Mouse (Mus musculus) megakaryocyte, adult 5-6 weeks (primary cell): ENCODE results near the gene Neo1. TPM values are rescaled to one million over a fixed set of nuclear protein-coding genes. Genes with fewer than 3 reads are reported as not detected.

ENCODE experiments used
- ATAC-seq: 2 replicates; pipeline ENCODE4 v1.8.0; 2016; ENCODE audit warnings: mild to moderate bottlenecking, inconsistent platforms; ENCODE audit not compliant: poor library complexity, severe bottlenecking
- total RNA-seq, 2 experiments: library from RNA; stranded (forward) in 1 of 2; stranded (reverse) in 1 of 2; fragments of 153-499, 151-499 nt in 1 of 2; fragments of 221-1000, 200-1000 nt in 1 of 2; gene quantifications; 2 replicates each; pipeline versions ENCODE4 v1.2.3 to v1.2.4; 2015 to 2017

Gene Neo1
- 0.43 and 0.91 TPM in 2 replicates for total RNA-seq (2015)
- total RNA-seq (2017) = 0.15 and 0.85 TPM in 2 replicates

DNA sequence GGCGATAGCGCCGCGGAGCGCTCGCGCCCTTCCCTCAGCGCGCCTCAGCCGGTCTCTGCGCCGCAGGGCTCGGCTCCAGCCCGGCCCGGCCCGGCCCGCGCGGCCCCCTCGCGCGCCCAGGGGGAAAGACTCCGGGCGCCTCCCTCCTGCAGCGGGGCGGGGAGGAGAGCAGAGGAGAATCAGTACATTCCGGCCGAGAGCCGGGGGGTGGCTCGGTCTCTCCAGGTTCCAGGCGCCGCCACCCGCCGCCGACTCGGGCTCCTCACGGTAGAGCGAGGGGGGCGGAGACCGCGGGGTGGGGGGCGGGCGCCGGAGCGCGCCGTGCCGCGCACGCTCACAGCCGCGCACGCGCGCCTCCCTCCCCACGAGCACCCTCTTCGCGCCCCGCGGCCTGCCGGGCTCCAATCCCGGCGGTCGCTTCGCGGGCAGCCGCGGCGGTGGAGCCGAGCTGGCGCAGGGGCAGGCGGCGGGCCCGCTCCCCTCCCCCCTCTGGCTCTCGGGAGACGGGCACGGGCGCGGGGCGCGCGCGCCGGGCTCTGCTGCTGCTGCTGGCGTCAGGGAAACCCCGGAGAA lies at the start of gene Neo1:
Gene Neo1 (minus strand): TSS at position 283 of the 573 bp plus-strand sequence.
- no peak for ATAC-seq

DNA sequence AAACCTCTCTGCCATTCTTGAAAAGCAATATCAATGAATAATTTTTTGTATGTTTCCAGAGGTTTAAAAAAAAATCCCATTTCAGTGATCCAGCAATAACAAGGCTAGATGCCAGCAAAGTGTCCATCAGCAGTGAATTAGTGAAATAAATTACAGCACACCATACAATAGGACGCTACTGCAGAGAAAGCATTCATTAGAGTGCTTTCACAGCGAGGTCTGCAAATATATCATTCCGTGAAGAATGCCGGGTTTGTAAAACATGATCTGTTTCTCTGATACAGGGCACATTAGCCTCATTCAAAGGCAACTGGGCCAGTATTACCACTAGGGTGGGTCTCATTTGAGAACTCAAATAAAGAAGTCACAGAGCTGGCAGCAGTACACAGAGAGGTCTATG lies 39.4 kb upstream of the Neo1 start:
- no peak for ATAC-seq

DNA sequence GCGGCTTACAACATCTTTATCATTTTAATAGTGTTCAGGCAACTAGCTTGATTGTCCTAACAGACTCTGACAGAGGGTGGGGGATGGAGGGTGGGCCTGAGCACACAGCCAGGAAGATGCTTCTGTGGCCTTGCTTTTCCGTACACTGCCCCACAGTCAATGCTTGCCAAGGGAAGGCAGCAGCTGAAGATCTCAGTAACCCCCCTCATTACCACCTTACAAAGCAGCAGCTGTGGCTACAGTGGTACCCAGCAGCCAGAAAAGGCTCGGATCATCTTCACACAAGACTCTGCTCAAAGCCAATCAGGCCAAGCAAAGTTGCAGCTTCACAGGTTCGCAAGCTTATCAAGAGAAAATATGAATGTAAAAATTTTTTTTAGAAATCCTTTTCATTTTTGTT lies 37.6 kb upstream of the Neo1 start:
- no peak for ATAC-seq

DNA sequence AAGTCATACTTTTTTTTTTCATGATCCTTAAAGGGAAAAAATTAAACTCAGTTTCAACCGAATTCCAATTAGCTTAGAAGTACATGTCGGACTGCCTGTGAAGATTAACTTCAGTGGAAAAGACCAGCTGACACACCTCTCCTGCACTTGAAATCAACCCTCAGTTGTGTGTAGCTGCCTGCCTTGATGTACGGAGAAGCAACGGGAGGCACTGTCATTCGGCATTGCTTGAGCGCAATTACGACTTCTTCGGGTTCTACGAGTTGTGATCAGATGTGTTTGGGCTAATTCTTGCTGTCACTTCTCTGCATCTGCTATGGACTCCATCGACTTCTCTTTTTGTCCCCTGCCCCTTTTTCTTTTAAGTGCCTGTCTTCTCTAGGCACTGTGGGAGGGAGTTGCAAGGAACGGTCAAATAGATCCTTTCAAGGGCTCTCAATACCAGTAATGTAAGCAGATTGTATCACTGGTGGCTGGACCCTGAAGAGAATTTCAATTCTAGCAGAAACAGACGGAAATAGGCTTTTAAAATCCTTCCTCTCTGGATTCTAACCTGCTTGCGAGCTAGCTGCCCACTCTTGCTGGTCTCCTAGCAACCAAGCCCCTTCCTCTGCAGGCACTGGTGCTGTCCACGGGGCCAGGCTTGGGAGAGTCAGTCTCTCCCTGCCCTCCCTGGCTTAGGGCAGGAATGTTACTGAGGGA lies 36.0 kb upstream of the Neo1 start:
- ATAC-seq = no peak

DNA sequence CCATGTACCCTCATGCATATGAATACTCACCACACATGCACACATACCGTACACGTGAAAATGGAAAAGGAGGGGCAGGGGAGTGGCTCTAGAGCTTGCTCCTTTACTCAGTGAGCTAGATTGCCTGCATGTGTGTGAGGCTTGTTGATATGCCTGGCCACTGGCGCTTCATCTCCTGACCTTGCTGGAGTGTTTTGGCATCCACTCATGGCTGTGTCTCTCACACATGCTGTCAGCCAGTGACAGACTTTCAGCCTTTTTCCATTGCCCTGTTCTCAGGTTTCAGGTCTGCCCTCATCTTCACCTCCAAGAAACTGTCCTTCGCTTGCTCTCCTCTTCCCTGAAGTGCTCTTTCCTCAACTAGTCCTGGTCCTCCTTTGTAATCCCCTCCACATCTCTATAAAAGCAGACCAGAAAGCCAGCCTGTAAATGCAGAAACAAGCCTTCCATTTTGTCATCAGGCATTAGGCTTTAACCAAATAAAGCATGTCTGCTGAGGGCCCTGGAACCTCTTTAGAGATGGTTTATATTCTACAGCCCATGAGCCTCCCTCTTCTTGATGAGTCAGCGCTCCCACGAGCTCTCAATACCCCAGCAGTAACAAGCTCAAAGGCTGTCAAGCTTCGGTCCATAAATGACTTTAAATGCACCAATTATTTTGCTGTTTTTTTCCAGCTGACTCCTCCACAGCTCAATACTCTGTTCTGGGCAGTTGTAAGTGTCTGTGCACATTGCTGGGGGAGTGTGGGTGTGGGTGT lies 35.2 kb upstream of the Neo1 start:
- no peak for ATAC-seq

DNA sequence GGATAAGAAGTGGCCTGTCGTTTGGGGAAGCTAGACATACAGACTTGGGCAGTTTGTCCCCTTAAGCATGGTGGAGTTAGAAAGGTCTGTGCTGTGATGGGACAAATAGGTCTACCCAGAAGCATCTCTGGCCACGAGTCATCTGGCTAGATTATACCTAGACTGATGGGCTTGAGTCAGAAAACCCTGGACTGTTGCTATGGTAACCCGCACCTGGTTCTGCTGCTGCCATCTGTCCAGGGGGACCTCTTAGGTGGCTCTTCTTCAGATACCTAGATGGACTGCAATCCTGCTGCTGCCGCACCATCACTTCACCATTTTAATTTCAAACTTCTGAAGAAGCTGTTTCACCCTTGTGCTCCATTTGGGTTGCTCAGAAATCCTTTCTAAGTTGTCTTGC lies 34.0 kb upstream of the Neo1 start:
- ATAC-seq = no peak

DNA sequence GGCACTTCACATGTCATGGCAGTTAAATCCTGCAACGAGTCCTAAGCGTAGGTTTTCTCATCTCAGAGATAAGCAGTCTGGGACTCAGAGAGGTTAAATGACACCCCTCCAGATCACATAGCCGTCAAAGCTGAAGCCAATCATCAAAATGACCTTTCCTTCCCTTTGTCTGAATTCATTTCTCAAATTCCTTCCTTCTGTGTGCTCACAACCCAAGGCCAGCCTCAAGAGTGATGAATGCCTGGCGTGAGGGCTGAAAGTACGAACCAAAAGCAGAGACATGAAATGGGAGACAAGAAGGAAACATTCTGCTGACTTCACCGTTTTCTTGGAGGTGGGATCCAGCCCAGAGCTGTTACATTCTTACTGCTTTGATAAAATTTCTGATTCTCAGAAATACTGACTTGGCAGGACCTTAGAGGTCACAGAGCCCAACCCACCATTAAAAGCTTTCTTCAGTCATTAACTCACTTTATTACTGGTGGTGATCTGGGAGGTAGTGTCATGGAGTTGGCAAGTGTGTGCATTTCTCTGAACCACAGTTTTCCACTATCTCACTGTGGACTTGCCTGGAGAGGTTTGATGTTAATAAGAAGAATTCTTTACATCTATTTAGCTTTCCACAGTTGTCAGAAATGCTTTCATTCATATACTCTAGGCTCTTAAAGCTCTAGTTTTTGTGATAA lies 29.5 kb upstream of the Neo1 start:
- ATAC-seq = no peak

DNA sequence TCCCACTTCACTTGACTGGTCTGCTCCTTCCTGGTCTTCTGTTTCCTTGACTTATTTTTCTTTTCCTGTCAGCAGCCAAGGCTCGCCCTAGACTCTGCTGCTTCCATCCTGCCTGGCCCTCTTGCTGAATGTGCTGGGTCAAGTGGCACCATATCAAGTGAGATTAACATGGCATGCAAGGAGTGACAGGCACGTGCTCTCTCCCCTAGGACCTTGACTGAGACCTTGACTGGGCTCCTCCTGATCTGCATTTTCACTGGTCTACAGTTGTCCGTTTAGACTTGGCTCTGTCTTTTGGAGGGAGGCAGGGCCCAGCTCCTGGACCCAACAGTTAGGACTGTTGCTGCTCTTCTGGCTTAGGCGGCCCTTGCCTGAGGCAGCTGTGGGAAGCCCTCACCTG lies 26.2 kb upstream of the Neo1 start:
- no peak for ATAC-seq

DNA sequence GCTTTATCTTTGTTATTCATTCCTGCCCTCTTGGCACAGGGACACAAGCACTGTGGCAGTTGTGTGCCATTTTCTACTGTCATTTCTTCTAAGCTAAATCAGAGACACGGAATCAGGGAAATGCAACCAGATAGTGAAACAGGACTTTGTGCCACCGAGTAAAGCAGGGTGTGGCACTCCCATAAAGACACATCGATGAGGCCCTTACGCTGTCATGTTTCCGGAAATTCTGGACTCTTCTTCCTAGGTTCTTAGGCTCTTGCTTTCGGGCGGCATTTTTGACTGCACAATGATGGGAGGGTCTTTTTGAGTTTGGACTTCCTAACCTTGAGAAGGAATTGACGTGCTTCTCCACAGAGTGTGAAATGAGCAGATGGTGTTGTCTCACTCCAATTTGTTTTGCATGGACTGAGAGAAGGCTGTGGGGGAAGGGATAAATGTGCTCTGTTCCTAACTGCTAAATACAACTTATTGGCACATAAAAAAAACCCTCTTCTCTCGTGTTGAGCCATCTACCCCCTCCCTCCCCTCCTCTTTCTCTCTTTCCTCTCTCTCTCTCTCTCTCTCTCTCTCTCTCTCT lies 23.9 kb upstream of the Neo1 start:
- no peak for ATAC-seq

DNA sequence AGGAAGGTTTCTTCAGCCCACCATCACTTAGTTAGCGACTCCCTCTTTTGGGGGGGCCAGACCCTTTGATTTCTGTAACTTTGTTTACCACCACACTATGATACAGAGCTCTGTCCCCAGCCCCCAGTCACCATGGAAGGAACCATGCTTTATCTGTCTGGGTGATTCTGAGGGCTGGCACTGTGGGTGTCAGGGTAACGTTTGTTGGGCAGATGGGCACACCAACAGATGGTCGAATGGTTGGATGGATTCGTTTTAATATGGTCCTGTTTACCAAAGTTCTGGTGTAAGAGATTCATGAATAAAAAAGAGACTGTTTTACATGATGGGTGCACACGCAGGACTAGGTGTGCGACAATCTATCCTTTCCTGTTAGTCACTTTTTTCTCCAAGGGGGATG lies 22.9 kb upstream of the Neo1 start:
- no peak for ATAC-seq

DNA sequence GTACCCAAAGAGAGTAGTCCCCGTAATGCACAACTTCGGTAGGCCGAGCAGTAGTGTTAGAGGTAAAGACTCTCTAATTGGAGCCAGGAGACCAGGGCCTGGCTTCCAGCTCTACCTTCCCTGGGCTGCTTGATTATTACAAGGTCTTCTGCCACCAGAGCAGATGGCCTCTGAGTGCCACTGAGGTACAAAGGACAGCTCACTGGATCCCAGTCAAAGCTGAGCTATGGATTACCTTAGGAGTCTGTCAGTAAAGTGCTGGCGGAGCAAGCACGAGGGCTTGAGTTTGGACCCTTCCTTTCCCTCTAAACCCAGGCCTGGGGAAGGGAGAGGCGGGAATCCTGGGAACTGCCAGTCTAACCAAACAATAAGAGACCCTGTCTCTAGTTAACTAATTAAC lies 21.8 kb upstream of the Neo1 start:
- no peak for ATAC-seq

DNA sequence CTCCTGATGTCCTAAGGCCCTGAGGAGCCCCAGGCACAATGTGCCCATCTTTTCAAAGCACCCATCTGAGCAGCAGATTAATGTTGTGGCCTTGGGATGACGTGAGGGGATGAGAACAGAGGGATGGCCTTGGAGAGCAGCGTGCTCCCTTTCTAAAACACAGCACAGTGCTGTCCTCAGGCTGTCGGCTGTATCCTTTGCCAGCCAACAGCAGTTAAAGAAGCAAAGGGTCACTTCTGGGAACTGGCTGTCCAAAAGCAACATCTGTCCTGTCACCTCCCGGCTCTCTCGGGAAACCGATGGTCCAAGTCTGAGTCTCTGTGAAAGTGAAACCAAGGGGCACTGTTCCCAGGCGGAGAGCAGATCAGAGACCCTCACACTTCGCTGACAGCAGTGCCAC lies 20.0 kb upstream of the Neo1 start:
- ATAC-seq = no peak

DNA sequence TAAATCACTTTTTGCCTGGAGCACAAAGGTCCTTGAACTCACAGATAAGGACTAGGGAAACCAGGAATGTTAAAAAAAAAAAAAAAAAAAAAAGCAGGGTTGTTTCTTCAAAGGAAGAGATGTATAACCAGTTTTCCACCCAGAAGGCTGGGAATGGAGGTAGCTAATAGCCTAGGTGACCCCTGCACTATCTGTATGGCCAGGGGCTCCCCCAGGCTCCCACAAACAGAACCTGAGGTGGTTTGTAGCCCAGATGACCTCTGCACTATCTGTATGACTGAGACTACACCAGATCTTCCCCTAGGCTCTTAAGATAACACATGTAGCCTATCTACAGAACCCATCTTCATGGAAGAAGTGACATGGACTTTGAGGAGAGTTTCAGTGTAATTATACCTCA lies 5.6 kb upstream of the Neo1 start:
- no peak for ATAC-seq

DNA sequence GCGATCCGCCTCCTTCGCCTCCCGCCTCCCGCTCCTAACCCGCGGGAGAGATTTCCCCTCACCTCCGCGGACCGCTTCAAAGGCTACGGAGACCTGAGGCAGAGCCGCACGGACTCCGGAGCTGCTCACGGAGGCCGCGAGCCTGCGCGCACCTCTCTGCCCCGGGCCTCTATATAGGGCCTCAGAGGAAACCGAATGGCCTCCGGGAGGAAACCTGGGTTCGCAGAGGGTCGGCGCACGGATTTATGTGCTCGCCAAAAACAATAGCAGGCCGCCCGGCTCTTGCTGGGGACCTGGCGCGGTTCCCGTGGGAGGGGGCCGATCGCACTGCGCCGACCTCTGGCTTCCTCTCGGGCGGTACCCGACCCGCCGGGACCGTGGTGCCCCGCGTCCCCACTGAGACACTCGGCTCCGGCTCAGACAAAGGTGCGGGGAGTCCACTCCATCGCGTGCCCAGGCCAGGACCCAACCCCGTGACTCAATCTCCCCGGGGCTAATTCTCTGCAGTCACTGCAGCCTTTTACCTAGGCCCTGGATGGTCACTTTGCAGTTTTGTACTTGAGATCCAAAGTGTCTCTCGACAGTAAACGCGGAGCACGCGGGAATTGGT lies 596 bp upstream of the Neo1 start:
- no peak for ATAC-seq

DNA sequence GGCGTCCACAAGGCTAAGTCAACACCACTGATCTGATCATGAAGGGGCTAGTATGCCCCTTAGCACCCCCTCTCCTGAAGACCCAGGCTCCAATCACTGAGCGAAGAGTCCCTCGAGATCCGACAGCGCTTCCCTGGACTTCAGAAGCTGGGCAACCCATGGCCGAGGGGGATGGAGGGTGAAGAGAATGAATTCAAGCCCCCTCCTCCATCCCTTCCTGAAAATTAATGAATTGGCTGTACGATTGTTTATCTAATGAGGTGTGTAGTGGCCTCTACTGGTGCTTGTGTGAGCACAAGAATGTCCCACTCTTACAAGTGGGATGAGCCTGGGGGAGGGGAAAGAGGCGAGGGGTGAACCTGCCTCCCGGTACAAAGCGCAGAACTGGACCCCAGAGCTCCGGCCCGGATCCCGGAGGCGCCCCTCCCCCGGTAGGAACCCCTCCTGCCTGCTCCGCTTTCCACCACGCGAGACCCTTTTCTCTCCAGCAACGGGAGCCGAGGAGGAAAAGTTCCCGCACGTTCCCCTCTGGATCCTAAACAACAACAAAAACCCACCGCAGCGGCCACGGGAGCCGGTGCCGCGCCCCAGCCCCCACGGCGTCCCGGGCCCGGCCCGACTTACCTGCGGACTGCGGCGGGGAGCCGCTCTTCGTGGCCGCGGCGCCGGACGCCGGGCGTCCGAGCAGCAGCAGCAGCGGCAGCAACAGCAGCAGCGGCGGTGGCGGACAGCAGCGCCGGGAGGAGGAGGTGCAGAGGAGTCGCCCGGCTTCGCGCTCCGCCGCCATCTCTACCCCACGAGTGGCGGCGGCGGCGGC lies 691 bp downstream of the Neo1 start:
- no peak for ATAC-seq

DNA sequence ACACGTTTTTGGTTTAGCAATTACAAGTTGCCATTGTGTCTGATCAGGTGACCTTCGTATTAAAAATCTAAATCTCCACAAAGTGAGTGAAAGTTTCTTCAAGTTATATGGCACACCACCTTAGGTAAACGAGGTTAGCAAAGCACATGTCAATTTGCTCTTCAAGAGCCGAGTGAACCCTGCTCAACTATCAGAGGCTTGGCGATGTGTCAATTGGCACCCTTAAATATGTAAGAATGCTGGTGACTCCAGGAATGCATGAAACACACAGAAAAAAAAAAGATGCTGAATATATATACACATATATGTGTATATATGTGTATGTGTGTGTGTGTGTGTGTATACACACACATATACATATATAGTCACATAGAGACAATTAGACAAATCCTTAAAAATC lies 1.4 kb downstream of the Neo1 start:
- ATAC-seq = no peak

DNA sequence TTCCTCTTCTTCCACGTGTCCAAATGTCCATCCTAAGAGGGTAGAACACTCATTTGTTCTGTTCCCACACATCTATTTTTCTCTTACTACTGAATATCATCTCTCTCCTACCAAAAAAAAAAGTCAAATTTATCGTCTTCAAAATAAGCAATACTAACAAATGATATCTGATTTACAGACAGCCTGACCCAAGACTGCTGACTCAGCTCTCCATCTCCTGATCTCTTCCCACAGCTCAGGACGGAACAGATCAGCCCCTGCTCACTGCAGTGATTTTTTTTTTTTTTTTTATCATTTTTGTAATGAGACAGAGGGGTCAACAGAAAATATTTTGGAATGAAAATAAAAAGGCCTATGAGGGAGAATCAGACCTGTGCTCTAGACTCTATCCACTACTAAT lies 2.7 kb downstream of the Neo1 start:
- no peak for ATAC-seq

DNA sequence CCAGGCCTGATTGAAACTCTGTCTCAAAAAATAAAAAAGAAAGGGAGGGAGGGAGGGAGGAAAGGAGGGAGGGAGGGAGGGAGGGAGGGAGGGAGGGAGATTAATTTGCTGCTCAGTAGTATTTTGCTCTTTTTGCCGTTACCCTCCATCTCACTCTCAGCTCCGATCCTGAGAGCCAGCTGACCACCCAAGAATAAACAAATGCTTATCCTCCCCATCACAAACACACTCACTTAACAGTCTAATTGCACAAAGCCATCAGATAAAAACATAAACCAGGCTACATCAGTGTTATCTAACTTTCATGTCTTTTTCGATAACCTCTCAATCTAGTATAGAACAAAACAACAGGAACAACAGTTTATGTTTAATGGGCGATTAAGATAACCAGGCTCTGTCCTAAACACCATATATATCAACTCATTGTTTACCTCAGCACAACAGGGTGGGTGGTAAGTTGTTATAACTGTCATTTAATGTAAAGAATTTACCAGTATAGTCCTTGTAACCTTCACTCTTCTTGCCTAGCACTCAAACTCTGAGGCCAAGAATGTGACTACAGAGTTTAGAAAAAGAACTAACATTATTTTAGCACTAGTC lies 11.9 kb downstream of the Neo1 start:
- no peak for ATAC-seq

DNA sequence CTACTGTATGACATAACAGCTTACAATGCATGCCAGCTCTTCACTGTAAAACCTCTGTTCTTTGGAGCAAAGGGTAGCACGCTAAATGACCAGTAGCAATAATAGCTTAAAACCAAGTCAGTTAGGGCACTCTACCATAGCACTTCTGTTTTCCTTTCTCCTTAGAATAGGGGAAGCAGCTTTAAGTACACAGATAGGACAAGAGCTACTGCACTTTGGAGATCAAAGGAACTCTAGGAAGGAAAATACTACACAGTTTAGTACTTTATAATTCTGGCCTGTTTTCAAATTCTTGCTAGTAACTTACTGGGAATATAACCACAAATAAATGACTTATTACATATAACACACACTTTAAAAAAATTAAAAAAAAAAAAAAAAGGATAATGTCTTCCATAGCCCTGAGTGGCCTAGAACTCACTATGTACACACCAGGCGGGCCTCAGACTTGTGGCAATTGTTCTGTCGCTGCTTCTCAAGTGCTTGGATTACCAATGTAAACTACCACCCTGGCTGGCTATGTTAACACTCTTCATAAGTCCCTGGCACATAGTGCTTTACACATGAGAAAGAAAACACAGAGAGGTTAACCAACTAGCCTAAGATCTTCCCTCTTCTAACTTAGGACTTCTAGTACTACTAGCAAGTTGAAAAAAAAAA lies 20.1 kb downstream of the Neo1 start:
- ATAC-seq = no peak
